In genomic region chr7:117462196-117462935, GRCm38 (mm10) we compare ENCODE assay signal across 9 mouse cellular contexts.
DNase-seq lines count a peak whose midpoint lies in the region; ATAC-seq lines count a peak whose summit lies in the region.
"Had no signal": no experiment of that assay in that cellular context is flagged by ENCODE, and none has a peak within 500 bp of the region (broad histone marks: within the 10 kb centered on the region; RNA-seq: fewer than 3 reads in every experiment).

No protein-coding gene starts in this region.

- H3K4me3 ChIP-seq in heart, embryonic 13.5 days: no peak overlapping the region
- H3K4me3 ChIP-seq: neural tube, embryonic 12.5 days had no signal

- peak; percentile 58 for ATAC-seq in common myeloid progenitor, adult 5-6 weeks (replicated peaks; ENCODE audit: low read depth, poor library complexity, severe bottlenecking)
- ATAC-seq in heart, embryonic 13.5 days (ENCODE audit: extremely low read depth, insufficient number of reproducible peaks, low FRiP score, low TSS enrichment): no peak

- whole genome bisulfite sequencing in heart, embryonic 13.5 days: 46% methylated on average over 7 of the region's 7 CpGs

- H3K27ac ChIP-seq in heart, embryonic 13.5 days (replicated peaks): peak overlapping the region; percentile 42
- H3K27ac ChIP-seq: neural tube, embryonic 12.5 days had no signal

- H3K4me1 ChIP-seq in heart, embryonic 13.5 days: peaks cover 21% of the 10 kb centered on the region

- no peaks in the 10 kb centered on the region; the same call in 1 of the 2 replicates for H3K36me3 ChIP-seq in heart, embryonic 13.5 days
- H3K36me3 ChIP-seq: neural tube, embryonic 12.5 days had no signal

- H3K27me3 ChIP-seq in heart, embryonic 13.5 days (replicated peaks): no peaks in the 10 kb centered on the region
- H3K27me3 ChIP-seq: neural tube, embryonic 12.5 days had no signal

- H3K9me3 ChIP-seq in heart, embryonic 13.5 days: no peaks in the 10 kb centered on the region
- H3K9me3 ChIP-seq: neural tube, embryonic 12.5 days had no signal

- H3K4me2 ChIP-seq in heart, embryonic 13.5 days: no peak overlapping the region
- H3K4me2 ChIP-seq: neural tube, embryonic 12.5 days had no signal

- DNase-seq in adrenal gland, postnatal 14 days: peak; percentile 33
- DNase-seq in adrenal gland, adult 8-10 months: no peak
- peak; percentile 64 for DNase-seq in kidney, postnatal 14 days
- DNase-seq in lung, postnatal 14 days: peak; percentile 20
- peak; percentile 42 to 56 for DNase-seq in thymus, adult 18-20 months
- no peak for DNase-seq in urinary bladder, postnatal 14 days (ENCODE audit: low spot score)

- no peak overlapping the region for H3K9ac ChIP-seq in heart, embryonic 13.5 days
- H3K9ac ChIP-seq: neural tube, embryonic 12.5 days had no signal

Comparison
In these comparisons a context has a peak if more than half of its experiments do, and no peak if none do; other contexts are left out.
1. DNase-seq: peak in adrenal gland, postnatal 14 days (single experiment), kidney, postnatal 14 days (single experiment), lung, postnatal 14 days (single experiment) and thymus, adult 18-20 months (2 of 2); none in adrenal gland, adult 8-10 months (single experiment) and urinary bladder, postnatal 14 days (single experiment).